Mouse (Mus musculus) lung, postnatal 0 days (tissue): ENCODE measurements around the gene Iqcn.

Source experiments
- CTCF ChIP-seq: IDR thresholded peaks from 2 replicates; pipeline ENCODE4 v1.5.1; 2016; ENCODE audit warnings: antibody characterized with exemption, mild to moderate bottlenecking
- EP300 ChIP-seq: IDR thresholded peaks from 2 replicates; pipeline ENCODE4 v1.6.1; 2016; ENCODE audit warnings: antibody characterized with exemption, mild to moderate bottlenecking, control low read depth

GRCm38 (mm10) chr8:70663691-70664090 is 39.6 kb upstream of the Iqcn start:
- TF ChIP-seq CTCF (no peak), EP300 (no peak)
